Mouse (Mus musculus): ENCODE measurements around the gene Gm47996. TPM values are rescaled to one million over a fixed set of nuclear protein-coding genes. Genes with fewer than 3 reads are reported as not detected.

The Gm47996 gene
- total RNA-seq, 2 experiments from 2014 or later: not detected

- DNase-seq (ENCODE audit: low spot score in 2 of 2): no peak
Measured at GRCm38 (mm10) chr1:151245165-151245564, 35.2 kb downstream of the Gm47996 start.

- no peak for DNase-seq (ENCODE audit: low spot score in 2 of 2)
Measured at GRCm38 (mm10) chr1:151245846-151246245, 35.9 kb downstream of the Gm47996 start.

- DNase-seq (ENCODE audit: low spot score in 2 of 2): no peak
Measured at GRCm38 (mm10) chr1:151250109-151250508, 40.2 kb downstream of the Gm47996 start.

GRCm38 (mm10) chr1:151250529-151251193, 40.7 kb downstream of the Gm47996 start:
- DNase-seq (ENCODE audit: low spot score in 2 of 2): peak; percentile 16 to 47

- DNase-seq (ENCODE audit: low spot score in 2 of 2): no peak
Measured at GRCm38 (mm10) chr1:151251194-151252010, 41.5 kb downstream of the Gm47996 start.

GRCm38 (mm10) chr1:151255422-151255821, 45.5 kb downstream of the Gm47996 start:
- DNase-seq (ENCODE audit: low spot score in 2 of 2): no peak

- no peak for DNase-seq (ENCODE audit: low spot score in 2 of 2)
Measured at GRCm38 (mm10) chr1:151258090-151258954, 48.4 kb downstream of the Gm47996 start.

- no peak for DNase-seq (ENCODE audit: low spot score in 2 of 2)
Measured at GRCm38 (mm10) chr1:151259061-151259460, 49.1 kb downstream of the Gm47996 start.

Other genes with a start within 250 kb of the Gm47996 start
- 1 to 10 TPM; 1.5 to 2.1 TPM for gene Hmcn1, start 216.7 kb upstream of the Gm47996 start, total RNA-seq (2021)
- not detected for gene Gm47985, start 27.6 kb upstream of the Gm47996 start, total RNA-seq (2021)
- gene Gm8947, start 17.8 kb upstream of the Gm47996 start, total RNA-seq (2021): not detected
- not detected for gene Gm47995, start 11.7 kb upstream of the Gm47996 start, total RNA-seq (2021)
- gene 3110040M04Rik, start 6.0 kb upstream of the Gm47996 start, total RNA-seq (2021): not detected
- gene Ivns1abp, start 134.3 kb downstream of the Gm47996 start, total RNA-seq (2021): 10 to 100 TPM; 88.5 to 88.7 TPM
- gene Swt1, start 218.3 kb downstream of the Gm47996 start, total RNA-seq (2021): 10 to 100 TPM; 15.4 to 17.1 TPM
- gene Trmt1l, start 218.4 kb downstream of the Gm47996 start, total RNA-seq (2021): 10 to 100 TPM; 31.2 to 35.2 TPM